Mouse (Mus musculus) monocyte, adult 5-6 weeks (primary cell): Measurements from ENCODE around the gene March7. TPM values are rescaled to one million over a fixed set of nuclear protein-coding genes. Genes with fewer than 3 reads are reported as not detected.
A peak's percentile ranks its signal among the peaks of the same experiment; 100 is the strongest.

Source experiments
- ATAC-seq: fragments of 153-309, 156-312 bp; replicated peaks from 2 replicates; pipeline ENCODE4 v1.8.0; 2017; ENCODE audit warnings: mild to moderate bottlenecking; ENCODE audit not compliant: low TSS enrichment, insufficient number of reproducible peaks, severe bottlenecking, poor library complexity, low FRiP score
- total RNA-seq: library from RNA; stranded (forward); fragments of 200-1000, 200-491, 200-594 nt; gene quantifications from 3 replicates; pipeline ENCODE4 v1.2.3, GENCODE M21; 2017

Gene March7
- total RNA-seq, 1 experiment from 2014 or later = 306 TPM

- ATAC-seq = peak; percentile 37; the same call in 1 of the 2 replicates
These were observed 520 bp upstream of the March7 start for GRCm38 (mm10) chr2:60209122-60209611.

GRCm38 (mm10) chr2:60210821-60211220, 1.1 kb downstream of the March7 start:
- no peak for ATAC-seq

GRCm38 (mm10) chr2:60212488-60212887, 2.8 kb downstream of the March7 start:
- ATAC-seq = no peak

GRCm38 (mm10) chr2:60214683-60215082, 5.0 kb downstream of the March7 start:
- ATAC-seq = no peak

- no peak for ATAC-seq
These were observed 7.0 kb downstream of the March7 start for GRCm38 (mm10) chr2:60216547-60217153.

- ATAC-seq = no peak
These were observed 7.9 kb downstream of the March7 start for GRCm38 (mm10) chr2:60217620-60218019.

- no peak for ATAC-seq
These were observed 11.5 kb downstream of the March7 start for GRCm38 (mm10) chr2:60221236-60221635.

GRCm38 (mm10) chr2:60221954-60222353, 12.3 kb downstream of the March7 start:
- ATAC-seq = no peak

- no peak for ATAC-seq
These were observed 13.8 kb downstream of the March7 start for GRCm38 (mm10) chr2:60223489-60223888.

- ATAC-seq = no peak
These were observed 18.8 kb downstream of the March7 start for GRCm38 (mm10) chr2:60228470-60228869.

- no peak for ATAC-seq
These were observed 20.7 kb downstream of the March7 start for GRCm38 (mm10) chr2:60230361-60230760.

GRCm38 (mm10) chr2:60233147-60233546, 23.5 kb downstream of the March7 start:
- no peak for ATAC-seq

- ATAC-seq = no peak
These were observed 24.8 kb downstream of the March7 start for GRCm38 (mm10) chr2:60234506-60234905.

- ATAC-seq = no peak
These were observed 43.1 kb downstream of the March7 start for GRCm38 (mm10) chr2:60252782-60253181.

GRCm38 (mm10) chr2:60253506-60253905, 43.8 kb downstream of the March7 start:
- no peak for ATAC-seq

GRCm38 (mm10) chr2:60256751-60257150, 47.1 kb downstream of the March7 start:
- no peak for ATAC-seq

GRCm38 (mm10) chr2:60259186-60259585, 49.5 kb downstream of the March7 start:
- ATAC-seq = no peak

- ATAC-seq = no peak
These were observed 51.1 kb downstream of the March7 start for GRCm38 (mm10) chr2:60260621-60261350.

- no peak for ATAC-seq
These were observed 57.9 kb downstream of the March7 start for GRCm38 (mm10) chr2:60267567-60267966.

- no peak for ATAC-seq
These were observed 60.3 kb downstream of the March7 start for GRCm38 (mm10) chr2:60269856-60270479.
